Mouse (Mus musculus): ENCODE measurements around the gene St8sia6.
"Not testable (repeated sequence)": the region's sequence is repeated elsewhere in the genome, so short reads cannot be mapped to it uniquely, and the experiment has no call there.

Gene St8sia6

GRCm38 (mm10) chr2:13634866-13635265 lies 159.0 kb downstream of the St8sia6 start:
- DNase-seq (ENCODE audit: low read depth, low spot score), result peak; percentile 50

DNA sequence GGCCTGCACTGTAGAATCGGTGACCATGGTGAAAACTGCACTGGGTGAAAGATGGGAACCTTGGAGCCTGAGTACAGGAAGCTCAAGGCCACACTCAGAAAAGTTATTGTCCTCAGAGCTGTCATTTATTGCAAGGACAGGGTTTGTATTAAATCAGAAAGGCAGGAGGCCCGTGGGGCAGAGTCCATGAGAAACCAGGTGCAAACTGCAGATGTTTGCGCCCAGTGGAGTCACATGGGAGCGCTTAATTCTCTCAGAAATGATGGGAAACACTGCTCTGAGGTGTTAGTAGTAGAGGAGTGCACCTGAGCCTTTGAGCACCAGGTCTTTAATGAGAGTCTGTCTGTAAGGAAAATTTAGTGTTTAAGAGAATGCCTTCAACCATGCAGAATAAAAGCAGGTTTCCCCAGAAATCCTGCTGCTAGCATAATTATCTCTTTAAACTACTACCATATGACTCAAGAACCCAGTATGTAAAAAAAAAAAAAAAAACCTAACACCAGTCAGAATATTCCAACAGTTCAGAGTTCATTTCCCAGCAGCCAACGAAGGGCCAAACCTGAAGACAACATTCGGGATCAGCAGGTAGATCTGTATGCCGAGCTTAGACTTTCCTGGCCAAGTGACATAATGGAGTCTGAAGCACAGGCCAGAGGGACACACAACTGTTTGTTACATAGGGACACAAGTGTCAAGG lies 163.6 kb downstream of the St8sia6 start:
- no peak for DNase-seq (ENCODE audit: low read depth, low spot score)

DNA sequence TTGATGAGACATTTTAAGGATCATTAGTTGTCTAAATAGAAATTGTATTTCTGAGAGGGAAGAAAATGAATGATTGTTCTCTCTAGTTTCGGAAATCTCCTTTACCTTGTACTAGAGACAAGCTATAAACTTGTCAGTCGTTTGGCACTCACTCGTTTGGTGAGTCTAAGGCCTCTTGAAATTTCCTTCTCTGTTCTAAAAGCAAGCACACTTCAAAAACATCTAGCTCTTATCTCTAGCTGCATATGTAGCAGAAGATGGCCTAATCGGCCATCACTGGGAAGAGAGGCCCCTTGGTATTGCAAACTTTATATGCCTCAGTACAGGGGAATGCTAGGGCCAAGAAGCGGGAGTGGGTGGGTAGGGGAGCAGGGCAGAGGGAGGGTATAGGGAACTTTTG lies 190.2 kb downstream of the St8sia6 start:
- not testable (repeated sequence) for DNase-seq (ENCODE audit: low read depth, low spot score)

- no peak for DNase-seq (ENCODE audit: low read depth, low spot score)
Observed at GRCm38 (mm10) chr2:13603093-13603492, 190.8 kb downstream of the St8sia6 start.

All from CD4-positive, CD25-positive, alpha-beta regulatory T cell, adult 2 months (primary cell).